Mouse (Mus musculus) megakaryocyte, embryonic 14.5 days (primary cell): ENCODE measurements around the gene BC051142.

Experiments used
- FLI1 ChIP-seq: IDR thresholded peaks from 2 replicates; pipeline ENCODE4 v1.6.1; 2012; ENCODE audit warnings: low read length, inconsistent platforms, mixed read lengths
- GATA1 ChIP-seq: IDR thresholded peaks from 3 replicates; pipeline ENCODE4 v1.6.1; 2012; ENCODE audit warnings: mixed read lengths, low read length, inconsistent platforms, borderline replicate concordance

DNA sequence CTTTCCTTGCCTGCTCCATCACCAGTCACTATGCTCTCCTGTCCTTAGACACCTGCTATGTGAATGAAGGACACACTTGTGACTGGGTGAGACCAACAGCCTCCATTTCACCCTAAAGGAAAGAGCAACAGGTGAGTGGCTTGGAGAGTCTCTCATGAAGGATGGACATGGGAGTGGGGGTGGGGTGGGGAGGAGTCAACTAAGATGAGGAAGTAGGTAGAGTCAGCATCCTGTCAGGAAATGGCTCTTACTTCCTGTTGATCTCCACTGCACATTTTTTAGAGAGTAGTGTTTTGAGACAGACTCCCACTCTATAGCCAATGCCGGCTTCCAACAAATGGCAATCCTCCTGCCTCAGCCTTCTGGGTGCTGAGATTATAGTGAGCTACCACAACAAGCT, 43.7 kb upstream of the BC051142 start:
- TF ChIP-seq GATA1 (no peak), FLI1 (no peak)
